Mouse (Mus musculus) MEL (cell line): ENCODE measurements at regions not wholly inside any gene's neighbourhood (a gene's known extent, or its start where the extent isn't known, plus 50 kb on each side); places are given as distances from the start of the nearest gene placed in this dataset.
A peak's percentile ranks its signal among the peaks of the same experiment; 100 is the strongest.

Source experiments
- DNase-seq: peaks from one replicate; pipeline ENCODE4 v3.0.0; 2011; ENCODE audit warnings: low read depth, low spot score
- H3K27ac ChIP-seq: 2 replicates; pipeline ENCODE4 v1.5.1; 2012; ENCODE audit warnings: low read depth, mild to moderate bottlenecking, control low read depth, low read length, moderate library complexity; ENCODE audit not compliant: control insufficient read depth
- H3K27me3 ChIP-seq, 2 experiments: fragments of 150-350 bp in 1 of 2; sonication (generic) in 1 of 2; 2 replicates each; pipeline ENCODE4 v1.6.1; 2012; ENCODE audit warnings: low read length in 2 of 2, mild to moderate bottlenecking in 2 of 2, improper control_type of control experiment in 1 of 2, moderate library complexity in 1 of 2; ENCODE audit not compliant: insufficient read depth in 2 of 2, control insufficient read depth in 1 of 2
- H3K36me3 ChIP-seq, 2 experiments: 2 replicates each; pipeline ENCODE4 v1.6.1; 2012 to 2014; ENCODE audit warnings: low read length in 2 of 2, improper control_type of control experiment in 1 of 2, inconsistent platforms in 1 of 2, mild to moderate bottlenecking in 1 of 2; ENCODE audit not compliant: insufficient read depth in 2 of 2, control insufficient read depth in 1 of 2
- H3K4me1 ChIP-seq, 2 experiments: fragments of 150-350 bp in 1 of 2; sonication (generic) in 1 of 2; 2 replicates each; pipeline ENCODE4 v1.6.1; 2012; ENCODE audit warnings: low read length in 2 of 2, improper control_type of control experiment in 1 of 2, mild to moderate bottlenecking in 1 of 2; ENCODE audit not compliant: insufficient read depth in 2 of 2, control insufficient read depth in 1 of 2
- H3K4me3 ChIP-seq, 2 experiments: fragments of 150-350 bp in 1 of 2; sonication (generic) in 1 of 2; 2 replicates each; pipeline ENCODE4 v1.5.1; 2012; ENCODE audit warnings: low read depth in 2 of 2, low read length in 2 of 2, mild to moderate bottlenecking in 2 of 2, moderate library complexity in 2 of 2, control low read depth in 1 of 2, improper control_type of control experiment in 1 of 2; ENCODE audit not compliant: control insufficient read depth in 1 of 2, insufficient read depth in 1 of 2
- H3K79me2 ChIP-seq: 2 replicates; pipeline ENCODE4 v1.6.1; 2012; ENCODE audit warnings: mild to moderate bottlenecking, low read length, moderate library complexity; ENCODE audit not compliant: control insufficient read depth, poor library complexity, insufficient read depth
- H3K9ac ChIP-seq: 2 replicates; pipeline ENCODE4 v1.6.1; 2012; ENCODE audit warnings: low read depth, mild to moderate bottlenecking, control low read depth, low read length, moderate library complexity; ENCODE audit not compliant: control insufficient read depth, poor library complexity, severe bottlenecking
- H3K9me3 ChIP-seq: fragments of 150-350 bp; sonication (generic); replicated peaks from 2 replicates; pipeline ENCODE4 v1.6.1; 2012; ENCODE audit warnings: mild to moderate bottlenecking, low read length, improper control_type of control experiment, moderate library complexity; ENCODE audit not compliant: insufficient read depth
- CHD1 ChIP-seq: IDR thresholded peaks from 2 replicates; pipeline ENCODE4 v1.6.1; 2012; ENCODE audit warnings: low read depth, mild to moderate bottlenecking, inconsistent platforms, low read length, improper control_type of control experiment
- E2F4 ChIP-seq: IDR thresholded peaks from 2 replicates; pipeline ENCODE4 v1.6.1; 2011; ENCODE audit warnings: low read depth, low read length, improper control_type of control experiment, borderline replicate concordance
- ELF1 ChIP-seq: IDR thresholded peaks from 2 replicates; pipeline ENCODE4 v1.6.1; 2014; ENCODE audit warnings: low read depth, mild to moderate bottlenecking, inconsistent platforms, low read length, improper control_type of control experiment, moderate library complexity
- EP300 ChIP-seq, 2 experiments: IDR thresholded peaks; 2 replicates each; pipeline ENCODE4 v1.6.1; 2011; ENCODE audit warnings: improper control_type of control experiment in 2 of 2, low read length in 2 of 2, low read depth in 1 of 2, mild to moderate bottlenecking in 1 of 2
- ETS1 ChIP-seq: IDR thresholded peaks from 2 replicates; pipeline ENCODE4 v1.6.1; 2012; ENCODE audit warnings: low read depth, mild to moderate bottlenecking, inconsistent platforms, low read length, improper control_type of control experiment, moderate library complexity
- GATA1 ChIP-seq: IDR thresholded peaks from 2 replicates; pipeline ENCODE4 v1.6.1; 2011; ENCODE audit warnings: low read depth, low read length, improper control_type of control experiment
- HCFC1 ChIP-seq: IDR thresholded peaks from 2 replicates; pipeline ENCODE4 v1.6.1; 2012; ENCODE audit warnings: low read depth, mild to moderate bottlenecking, inconsistent platforms, low read length, improper control_type of control experiment, moderate library complexity
- JUND ChIP-seq: IDR thresholded peaks from 2 replicates; pipeline ENCODE4 v1.6.1; 2011; ENCODE audit warnings: low read depth, mild to moderate bottlenecking, improper control_type of control experiment, low read length
- KAT2A ChIP-seq: conservative IDR thresholded peaks from 2 replicates; pipeline ENCODE4 v1.6.1; 2012; ENCODE audit warnings: low read depth, low read length, improper control_type of control experiment, inconsistent platforms
- MAFK ChIP-seq: IDR thresholded peaks from 2 replicates; pipeline ENCODE4 v1.6.1; 2011; ENCODE audit warnings: low read depth, mild to moderate bottlenecking, low read length, improper control_type of control experiment, borderline replicate concordance
- MEF2A ChIP-seq: IDR thresholded peaks from 2 replicates; pipeline ENCODE4 v1.6.1; 2014; ENCODE audit warnings: low read depth, mild to moderate bottlenecking, inconsistent platforms, low read length, improper control_type of control experiment; ENCODE audit not compliant: poor library complexity, insufficient replicate concordance, severe bottlenecking; ENCODE audit errors: extremely low read depth
- MXI1 ChIP-seq: IDR thresholded peaks from 2 replicates; pipeline ENCODE4 v1.6.1; 2011; ENCODE audit warnings: mild to moderate bottlenecking, low read depth, low read length, improper control_type of control experiment
- MYB ChIP-seq: IDR thresholded peaks from 2 replicates; pipeline ENCODE4 v1.6.1; 2011; ENCODE audit warnings: mild to moderate bottlenecking, low read depth, low read length, improper control_type of control experiment
- MYC ChIP-seq: IDR thresholded peaks from 2 replicates; pipeline ENCODE4 v1.6.1; 2011; ENCODE audit warnings: low read depth, mild to moderate bottlenecking, low read length, improper control_type of control experiment, moderate library complexity
- NRF1 ChIP-seq: IDR thresholded peaks from 2 replicates; pipeline ENCODE4 v1.6.1; 2014; ENCODE audit warnings: low read depth, mild to moderate bottlenecking, inconsistent platforms, low read length, improper control_type of control experiment, moderate library complexity; ENCODE audit not compliant: poor library complexity, insufficient read depth, severe bottlenecking
- POLR2A ChIP-seq, 2 experiments: IDR thresholded peaks; 2 replicates each; pipeline ENCODE4 v1.6.1; 2011 to 2012; ENCODE audit warnings: low read length in 2 of 2, mild to moderate bottlenecking in 2 of 2, control low read depth in 1 of 2, improper control_type of control experiment in 1 of 2, low read depth in 1 of 2, moderate library complexity in 1 of 2; ENCODE audit not compliant: control insufficient read depth in 1 of 2, insufficient read depth in 1 of 2, poor library complexity in 1 of 2
- POLR2AphosphoS2 ChIP-seq: IDR thresholded peaks from 2 replicates; pipeline ENCODE4 v1.6.1; 2011; ENCODE audit warnings: low read length, improper control_type of control experiment
- POLR2AphosphoS5 ChIP-seq: IDR thresholded peaks from 2 replicates; pipeline ENCODE4 v1.6.1; 2012; ENCODE audit warnings: low read depth, borderline replicate concordance, mild to moderate bottlenecking, inconsistent platforms, low read length, moderate library complexity, mixed read lengths
- SIN3A ChIP-seq: IDR thresholded peaks from 2 replicates; pipeline ENCODE4 v1.6.1; 2012; ENCODE audit warnings: low read length, improper control_type of control experiment, inconsistent platforms
- SMC3 ChIP-seq: IDR thresholded peaks from 2 replicates; pipeline ENCODE4 v1.6.1; 2011; ENCODE audit warnings: low read depth, low read length, improper control_type of control experiment
- TBP ChIP-seq: IDR thresholded peaks from 2 replicates; pipeline ENCODE4 v1.8.0; 2011; ENCODE audit warnings: low read depth, low read length, improper control_type of control experiment
- TCF12 ChIP-seq: IDR thresholded peaks from 2 replicates; pipeline ENCODE4 v1.6.1; 2014; ENCODE audit warnings: low read depth, mild to moderate bottlenecking, inconsistent platforms, low read length, improper control_type of control experiment, moderate library complexity
- UBTF ChIP-seq: IDR thresholded peaks from 2 replicates; pipeline ENCODE4 v1.6.1; 2012; ENCODE audit warnings: low read depth, mild to moderate bottlenecking, inconsistent platforms, low read length, improper control_type of control experiment, moderate library complexity, borderline replicate concordance; ENCODE audit not compliant: insufficient read depth
- ZC3H11A ChIP-seq: IDR thresholded peaks from 2 replicates; pipeline ENCODE4 v1.6.1; 2012; ENCODE audit warnings: low read depth, mild to moderate bottlenecking, inconsistent platforms, low read length, improper control_type of control experiment
- ZKSCAN1 ChIP-seq: IDR thresholded peaks from 2 replicates; pipeline ENCODE4 v1.6.1; 2012; ENCODE audit warnings: low read depth, mild to moderate bottlenecking, inconsistent platforms, low read length, improper control_type of control experiment, moderate library complexity
- ZMIZ1 ChIP-seq: IDR thresholded peaks from 2 replicates; pipeline ENCODE4 v1.6.1; 2012; ENCODE audit warnings: low read depth, mild to moderate bottlenecking, inconsistent platforms, low read length, improper control_type of control experiment, moderate library complexity
- ZNF384 ChIP-seq: IDR thresholded peaks from 2 replicates; pipeline ENCODE4 v1.6.1; 2012; ENCODE audit warnings: low read depth, mild to moderate bottlenecking, inconsistent platforms, low read length, improper control_type of control experiment

GRCm38 (mm10) chr3:102664665-102665190 lies 69.6 kb upstream of the Tspan2 start:
- Histone ChIP-seq H3K36me3 (no peaks in the 10 kb centered on the region), H3K27ac (no peak overlapping the region), H3K4me3 (no peak overlapping the region), H3K9ac (no peak overlapping the region), H3K4me1 (no peaks in the 10 kb centered on the region), H3K9me3 (no peaks in the 10 kb centered on the region)
- DNase-seq: peak; percentile 2
- TF ChIP-seq POLR2AphosphoS2 (no peak), MEF2A (no peak), ETS1 (no peak), UBTF (no peak), CHD1 (no peak), MYC (no peak), GATA1 (no peak), KAT2A (no peak), ZMIZ1 (no peak), SMC3 (no peak), EP300 (IDR thresholded peaks at IDR 0.05; ENCODE audit: low read depth in 1 of 2, low read length in 2 of 2) (no peak), MAFK (no peak), ZC3H11A (no peak), ELF1 (no peak), ZNF384 (no peak)
- TF ChIP-seq, all 39 proteins: peak for 0
- Histone ChIP-seq H3K27me3 (no peaks in the 10 kb centered on the region), H3K79me2 (no peaks in the 10 kb centered on the region)

DNA sequence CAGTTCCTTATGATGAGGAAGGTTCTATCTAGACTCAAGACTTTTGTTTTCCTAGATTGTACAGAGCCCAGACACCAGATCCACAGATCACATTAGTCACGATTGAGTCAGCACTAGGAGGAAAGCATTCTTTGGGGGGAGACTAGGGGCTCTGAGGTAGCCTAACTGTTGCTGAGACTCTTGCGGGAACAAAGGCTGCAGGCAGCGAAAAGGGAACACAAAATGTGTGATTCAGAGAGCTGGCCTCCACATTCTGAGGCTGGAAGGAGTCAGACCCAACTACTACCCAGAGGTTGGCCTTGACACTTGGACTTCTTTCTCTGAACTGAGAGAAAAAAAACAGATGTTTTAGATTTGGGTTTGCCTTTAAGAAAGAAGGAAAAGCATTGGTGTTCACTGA lies 66.5 kb upstream of the Tspan2 start:
- TF ChIP-seq NRF1 (no peak), SIN3A (no peak), TCF12 (no peak), HCFC1 (no peak), ZKSCAN1 (no peak), ELF1 (no peak), POLR2AphosphoS5 (no peak), ZC3H11A (no peak), E2F4 (no peak), MAFK (no peak), GATA1 (no peak), JUND (no peak), TBP (no peak), EP300 (IDR thresholded peaks at IDR 0.05; ENCODE audit: low read depth in 1 of 2, low read length in 2 of 2) (no peak), POLR2A (IDR thresholded peaks at IDR 0.05; ENCODE audit: control insufficient read depth in 1 of 2, insufficient read depth in 1 of 2, low read depth in 1 of 2, low read length in 2 of 2, poor library complexity in 1 of 2) (no peak), MYB (no peak), UBTF (no peak), MXI1 (no peak)
- TF ChIP-seq, all 39 proteins: peak for 0
- no peak for DNase-seq
- no peaks in the 10 kb centered on the region for H3K9me3 ChIP-seq
- H3K27ac ChIP-seq: no peak overlapping the region
- H3K36me3 ChIP-seq: no peaks in the 10 kb centered on the region
- no peak overlapping the region for H3K4me3 ChIP-seq
- H3K9ac ChIP-seq: no peak overlapping the region
- H3K4me1 ChIP-seq: no peaks in the 10 kb centered on the region
- no peaks in the 10 kb centered on the region for H3K79me2 ChIP-seq
- no peaks in the 10 kb centered on the region for H3K27me3 ChIP-seq
